Mouse (Mus musculus) embryonic facial prominence, embryonic 12.5 days (tissue): ENCODE measurements around the gene Jam3. TPM values are rescaled to one million over a fixed set of nuclear protein-coding genes. Genes with fewer than 3 reads are reported as not detected.

Experiments used
- ATAC-seq: fragments of 200-750 bp; cut with Nextera tagmentation; 2 replicates; pipeline ENCODE4 v1.8.0; 2017; ENCODE audit not compliant: insufficient number of reproducible peaks, insufficient read depth, low FRiP score, low TSS enrichment
- H3K27ac ChIP-seq: fragments of 300-500 bp; sonication (generic); 2 replicates; pipeline ENCODE4 v1.5.1; 2016; ENCODE audit warnings: mild to moderate bottlenecking
- H3K27me3 ChIP-seq: fragments of 300-500 bp; sonication (generic); 2 replicates; pipeline ENCODE4 v1.6.1; 2016; ENCODE audit warnings: mild to moderate bottlenecking, moderate library complexity
- H3K36me3 ChIP-seq: fragments of 300-500 bp; sonication (generic); 2 replicates; pipeline ENCODE4 v1.6.1; 2016; ENCODE audit warnings: mild to moderate bottlenecking
- H3K4me1 ChIP-seq: fragments of 300-500 bp; sonication (generic); 2 replicates; pipeline ENCODE4 v1.6.1; 2016
- H3K4me2 ChIP-seq: fragments of 300-500 bp; sonication (generic); replicated peaks from 2 replicates; pipeline ENCODE4 v1.6.1; 2016; ENCODE audit warnings: mild to moderate bottlenecking, moderate library complexity
- H3K4me3 ChIP-seq: fragments of 300-500 bp; sonication (generic); 2 replicates; pipeline ENCODE4 v1.5.1; 2016; ENCODE audit warnings: mild to moderate bottlenecking
- H3K9ac ChIP-seq: fragments of 300-500 bp; sonication (generic); 2 replicates; pipeline ENCODE4 v1.6.1; 2016; ENCODE audit warnings: mild to moderate bottlenecking, moderate library complexity
- H3K9me3 ChIP-seq: fragments of 300-500 bp; sonication (generic); 2 replicates; pipeline ENCODE4 v1.6.1; 2016; ENCODE audit warnings: mild to moderate bottlenecking, moderate library complexity
- WGBS: fragments of 180-500 bp; shearing (Covaris S2); methylation state at CpG from one replicate; pipeline ENCODE4 v1.1.7; 2016; 5-methylcytosine and 5-hydroxymethylcytosine counted together
- polyA plus RNA-seq: library from polyadenylated mRNA; unstranded; fragments of >200 nt; fragmentation: Nextera tagmentation; extraction: Ambion mirVana; gene quantifications from 2 replicates; pipeline ENCODE4 v1.2.1, GENCODE M21; 2016

Jam3 gene
- polyA plus RNA-seq, 1 experiment from 2014 or later, result 120 TPM

GRCm38 (mm10) chr9:27135372-27135771 lies 19.8 kb downstream of the Jam3 start:
- no peak for ATAC-seq
- Histone ChIP-seq H3K9ac (no peak overlapping the region), H3K4me2 (no peak overlapping the region), H3K9me3 (no peaks in the 10 kb centered on the region), H3K27ac (no peak overlapping the region), H3K36me3 (no peaks in the 10 kb centered on the region), H3K4me1 (no peaks in the 10 kb centered on the region), H3K27me3 (no peaks in the 10 kb centered on the region), H3K4me3 (no peak overlapping the region)
- WGBS, result 92% methylated on average over 7 of the region's 7 CpGs

DNA sequence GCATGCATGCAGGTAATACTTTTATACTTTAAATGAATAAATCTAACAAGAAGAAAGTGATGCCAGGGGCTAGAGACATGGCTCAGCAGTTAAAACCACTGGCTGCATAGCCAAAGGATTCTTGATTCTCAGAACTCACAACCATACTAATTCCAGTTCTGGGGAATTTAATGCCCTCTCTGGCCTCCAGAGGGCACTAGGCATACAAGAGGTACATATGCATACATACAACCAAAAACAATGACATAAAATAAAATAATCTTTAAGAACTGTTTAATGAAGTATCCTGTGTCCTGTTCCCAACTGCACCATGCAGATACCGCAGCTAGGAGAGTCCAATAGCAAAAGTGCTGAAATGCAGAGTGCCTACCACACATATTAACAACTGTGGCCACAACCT lies 20.8 kb downstream of the Jam3 start:
- no peak overlapping the region for H3K4me2 ChIP-seq
- no peak for ATAC-seq
- 85% methylated on average over 1 of the region's 1 CpGs for WGBS
- H3K9ac ChIP-seq, result no peak overlapping the region
- H3K27ac ChIP-seq, result no peak overlapping the region
- no peaks in the 10 kb centered on the region for H3K4me1 ChIP-seq
- H3K27me3 ChIP-seq, result no peaks in the 10 kb centered on the region
- H3K36me3 ChIP-seq, result no peaks in the 10 kb centered on the region
- no peaks in the 10 kb centered on the region for H3K9me3 ChIP-seq
- no peak overlapping the region for H3K4me3 ChIP-seq

DNA sequence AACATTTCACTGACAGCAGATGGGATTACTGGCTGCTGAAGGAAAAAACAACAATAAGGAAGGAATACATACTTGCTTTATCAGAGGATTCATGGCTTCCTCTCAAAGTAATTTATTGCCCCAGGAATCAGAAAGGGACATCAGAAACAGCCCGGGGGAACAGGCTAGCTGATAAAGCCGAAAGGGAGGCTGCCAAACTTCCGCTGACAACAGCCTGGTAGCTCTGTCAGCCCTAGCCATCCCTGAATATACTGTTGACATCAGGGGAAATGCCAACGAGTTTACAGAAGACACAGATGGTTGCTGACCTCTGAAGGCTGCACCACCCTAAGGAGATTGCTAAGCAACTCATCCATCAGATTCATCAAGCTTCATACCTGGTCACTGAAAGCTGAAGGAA lies 26.6 kb downstream of the Jam3 start:
- Histone ChIP-seq H3K4me2 (no peak overlapping the region), H3K4me1 (0 out of 2 replicates have a peak, but pooled peaks cover 3% of the 10 kb centered on the region), H3K36me3 (no peaks in the 10 kb centered on the region), H3K27me3 (no peaks in the 10 kb centered on the region), H3K9ac (no peak overlapping the region), H3K4me3 (no peak overlapping the region), H3K27ac (no peak overlapping the region), H3K9me3 (0 out of 2 replicates have a peak, but pooled peaks cover 5% of the 10 kb centered on the region)
- WGBS, result 85% methylated on average over 4 of the region's 4 CpGs
- ATAC-seq, result no peak

- no peak overlapping the region for H3K4me2 ChIP-seq
- no peaks in the 10 kb centered on the region for H3K36me3 ChIP-seq
- H3K9ac ChIP-seq, result no peak overlapping the region
- H3K4me1 ChIP-seq, result 0 out of 2 replicates have a peak, but pooled peaks cover 3% of the 10 kb centered on the region
- 0 out of 2 replicates have a peak, but pooled peaks cover 5% of the 10 kb centered on the region for H3K9me3 ChIP-seq
- no peak overlapping the region for H3K27ac ChIP-seq
- 79% methylated on average over 6 of the region's 6 CpGs for WGBS
- H3K27me3 ChIP-seq, result no peaks in the 10 kb centered on the region
- ATAC-seq, result no peak
- H3K4me3 ChIP-seq, result no peak overlapping the region
Measured at GRCm38 (mm10) chr9:27126543-27126942, 28.7 kb downstream of the Jam3 start.

DNA sequence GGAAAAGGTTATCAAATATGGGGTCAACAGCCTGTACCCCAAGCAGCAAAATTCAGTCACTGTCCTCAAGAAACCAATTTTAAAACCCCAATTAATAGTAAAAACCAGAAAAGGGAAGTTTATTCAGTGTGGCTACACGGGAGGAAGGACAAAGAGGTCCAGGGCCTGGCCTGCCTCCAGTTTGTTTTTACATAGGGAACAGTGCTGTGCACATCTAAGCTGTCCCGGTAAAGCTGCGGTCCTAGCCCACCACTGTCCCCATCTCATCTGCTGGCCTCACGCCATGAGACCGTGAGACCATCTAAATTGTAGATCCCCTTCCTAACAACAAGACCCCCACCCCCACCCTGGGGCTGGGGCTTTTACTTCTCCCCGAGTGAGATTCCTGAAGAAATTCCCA lies 29.8 kb downstream of the Jam3 start:
- H3K4me1 ChIP-seq, result 0 out of 2 replicates have a peak, but pooled peaks cover 3% of the 10 kb centered on the region
- no peaks in the 10 kb centered on the region for H3K36me3 ChIP-seq
- no peak overlapping the region for H3K9ac ChIP-seq
- no peak overlapping the region for H3K4me3 ChIP-seq
- WGBS, result 71% methylated on average over 6 of the region's 6 CpGs
- H3K27ac ChIP-seq, result no peak overlapping the region
- no peaks in the 10 kb centered on the region for H3K27me3 ChIP-seq
- no peak overlapping the region for H3K4me2 ChIP-seq
- ATAC-seq, result no peak
- 0 out of 2 replicates have a peak, but pooled peaks cover 5% of the 10 kb centered on the region for H3K9me3 ChIP-seq

GRCm38 (mm10) chr9:27123947-27124346 lies 31.3 kb downstream of the Jam3 start:
- Histone ChIP-seq H3K4me3 (no peak overlapping the region), H3K9me3 (0 out of 2 replicates have a peak, but pooled peaks cover 5% of the 10 kb centered on the region), H3K27me3 (no peaks in the 10 kb centered on the region), H3K4me1 (0 out of 2 replicates have a peak, but pooled peaks cover 3% of the 10 kb centered on the region), H3K4me2 (no peak overlapping the region), H3K36me3 (no peaks in the 10 kb centered on the region), H3K27ac (no peak overlapping the region), H3K9ac (no peak overlapping the region)
- ATAC-seq, result no peak
- 83% methylated on average over 2 of the region's 2 CpGs for WGBS

- no peak overlapping the region for H3K9ac ChIP-seq
- H3K4me1 ChIP-seq, result 0 out of 2 replicates have a peak, but pooled peaks cover 3% of the 10 kb centered on the region
- no peak overlapping the region for H3K4me3 ChIP-seq
- 0 out of 2 replicates have a peak, but pooled peaks cover 5% of the 10 kb centered on the region for H3K9me3 ChIP-seq
- H3K36me3 ChIP-seq, result no peaks in the 10 kb centered on the region
- 88% methylated on average over 4 of the region's 4 CpGs for WGBS
- H3K27ac ChIP-seq, result no peak overlapping the region
- ATAC-seq, result no peak
- H3K27me3 ChIP-seq, result no peaks in the 10 kb centered on the region
- no peak overlapping the region for H3K4me2 ChIP-seq
Measured at GRCm38 (mm10) chr9:27122963-27123362, 32.3 kb downstream of the Jam3 start.

- Histone ChIP-seq H3K36me3 (no peaks in the 10 kb centered on the region), H3K27ac (no peak overlapping the region), H3K9me3 (0 out of 2 replicates have a peak, but pooled peaks cover under 1% of the 10 kb centered on the region), H3K4me2 (no peak overlapping the region), H3K9ac (no peak overlapping the region), H3K4me1 (0 out of 2 replicates have a peak, but pooled peaks cover 3% of the 10 kb centered on the region), H3K4me3 (no peak overlapping the region), H3K27me3 (no peaks in the 10 kb centered on the region)
- ATAC-seq, result no peak
- WGBS, result 88% methylated on average over 4 of the region's 4 CpGs
Measured at GRCm38 (mm10) chr9:27122076-27122475, 33.1 kb downstream of the Jam3 start.

- Histone ChIP-seq H3K4me1 (0 out of 2 replicates have a peak, but pooled peaks cover 3% of the 10 kb centered on the region), H3K27me3 (no peaks in the 10 kb centered on the region), H3K9ac (no peak overlapping the region), H3K4me2 (no peak overlapping the region), H3K9me3 (no peaks in the 10 kb centered on the region), H3K36me3 (no peaks in the 10 kb centered on the region), H3K27ac (no peak overlapping the region), H3K4me3 (no peak overlapping the region)
- ATAC-seq, result no peak
- WGBS, result 89% methylated on average over 9 of the region's 9 CpGs
Measured at GRCm38 (mm10) chr9:27121254-27121653, 34.0 kb downstream of the Jam3 start.

- Histone ChIP-seq H3K4me3 (no peak overlapping the region), H3K9ac (no peak overlapping the region), H3K9me3 (no peaks in the 10 kb centered on the region), H3K4me1 (peaks cover 9% of the 10 kb centered on the region; the same call in 1 of the 2 replicates), H3K4me2 (no peak overlapping the region), H3K27me3 (no peaks in the 10 kb centered on the region), H3K36me3 (no peaks in the 10 kb centered on the region), H3K27ac (no peak overlapping the region)
- 87% methylated on average over 3 of the region's 3 CpGs for WGBS
- ATAC-seq, result no peak
Measured at GRCm38 (mm10) chr9:27111756-27112155, 43.5 kb downstream of the Jam3 start.

DNA sequence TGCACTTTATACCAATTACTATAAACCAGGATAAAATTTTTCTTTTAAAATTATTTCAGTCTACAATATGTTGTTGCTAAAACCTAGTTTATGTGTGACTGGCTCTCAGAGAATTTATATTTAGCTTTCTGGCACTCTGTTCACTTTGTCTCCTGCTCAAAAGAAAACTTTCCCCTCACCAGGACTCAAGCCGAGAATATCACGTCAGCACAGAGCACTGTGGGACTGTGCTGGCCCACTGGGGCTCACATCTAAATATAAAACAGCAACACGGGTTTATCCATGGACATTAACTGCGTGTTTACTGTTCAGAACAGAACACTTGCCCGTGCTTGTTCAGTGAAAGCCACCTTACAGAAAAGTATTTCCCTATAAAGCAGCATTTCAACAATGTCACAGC lies 44.5 kb downstream of the Jam3 start:
- Histone ChIP-seq H3K27me3 (no peaks in the 10 kb centered on the region), H3K4me3 (no peak overlapping the region), H3K4me1 (peaks cover 9% of the 10 kb centered on the region; the same call in 1 of the 2 replicates), H3K36me3 (no peaks in the 10 kb centered on the region), H3K27ac (no peak overlapping the region), H3K4me2 (no peak overlapping the region), H3K9me3 (no peaks in the 10 kb centered on the region), H3K9ac (no peak overlapping the region)
- no peak for ATAC-seq
- 62% methylated on average over 5 of the region's 5 CpGs for WGBS

DNA sequence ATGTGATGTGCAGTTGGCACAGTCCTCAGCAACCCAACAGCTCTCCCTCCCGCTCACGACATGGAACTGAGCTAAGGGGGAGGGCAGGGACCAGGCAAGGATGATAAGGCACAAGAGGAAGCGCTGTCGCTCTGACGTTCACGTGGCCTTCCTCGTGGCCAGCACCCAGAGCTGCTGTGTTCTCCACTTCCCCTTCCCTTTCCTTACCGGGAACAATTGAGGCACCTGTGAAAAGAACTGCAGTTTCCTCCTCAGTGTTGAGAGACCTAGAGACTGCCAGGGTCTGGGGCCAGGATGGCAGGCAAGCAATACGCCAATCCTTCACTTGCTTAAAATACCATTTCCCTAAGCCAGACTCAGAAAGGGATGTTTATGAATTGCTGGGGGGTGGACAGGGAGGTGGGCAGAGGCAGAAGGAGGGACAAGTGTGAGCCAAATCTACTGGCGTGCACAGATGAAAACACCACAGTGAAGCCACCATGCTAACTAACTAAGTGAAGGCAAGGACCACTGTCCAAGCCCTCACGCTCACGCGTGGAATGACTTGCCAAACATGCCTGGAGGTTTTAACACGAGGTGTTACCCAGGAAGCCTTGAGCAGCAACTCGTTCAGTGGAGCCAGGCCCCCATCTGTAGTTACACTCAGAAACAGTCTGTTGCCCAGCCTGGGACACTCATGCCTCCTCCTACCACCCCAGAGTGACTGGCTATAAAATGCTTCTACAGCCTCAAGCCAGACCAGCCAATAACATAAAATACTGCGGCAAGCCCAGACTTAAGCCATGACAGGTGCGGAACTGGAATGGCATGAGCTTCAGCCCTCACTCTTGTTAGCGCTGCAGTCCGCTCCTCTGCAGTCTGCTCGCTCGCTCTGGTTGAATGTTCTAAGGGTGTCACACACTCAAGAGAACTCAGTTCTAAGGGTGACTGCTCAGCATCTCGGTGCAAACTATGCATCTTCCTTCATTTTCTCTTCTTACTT lies 45.4 kb downstream of the Jam3 start:
- Histone ChIP-seq H3K9ac (no peak overlapping the region), H3K9me3 (no peaks in the 10 kb centered on the region), H3K4me1 (peaks cover 9% of the 10 kb centered on the region; the same call in 1 of the 2 replicates), H3K27me3 (no peaks in the 10 kb centered on the region), H3K4me3 (no peak overlapping the region), H3K27ac (no peak overlapping the region), H3K4me2 (no peak overlapping the region), H3K36me3 (peaks cover 6% of the 10 kb centered on the region)
- whole genome bisulfite sequencing, result 83% methylated on average over 22 of the region's 22 CpGs
- no peak for ATAC-seq
